Mouse (Mus musculus) T-helper 2 cell (primary cell): ENCODE measurements around the gene Hes7.

ENCODE experiments used
- in situ Hi-C: fragments of 300-600 bp; cut with MboI, MseI; formaldehyde crosslinking; loops from one replicate; pipeline ENCODE4 v1.15.1; 2025; ENCODE audit warnings: high pct_unique_total_duplicates

Gene Hes7

DNA sequence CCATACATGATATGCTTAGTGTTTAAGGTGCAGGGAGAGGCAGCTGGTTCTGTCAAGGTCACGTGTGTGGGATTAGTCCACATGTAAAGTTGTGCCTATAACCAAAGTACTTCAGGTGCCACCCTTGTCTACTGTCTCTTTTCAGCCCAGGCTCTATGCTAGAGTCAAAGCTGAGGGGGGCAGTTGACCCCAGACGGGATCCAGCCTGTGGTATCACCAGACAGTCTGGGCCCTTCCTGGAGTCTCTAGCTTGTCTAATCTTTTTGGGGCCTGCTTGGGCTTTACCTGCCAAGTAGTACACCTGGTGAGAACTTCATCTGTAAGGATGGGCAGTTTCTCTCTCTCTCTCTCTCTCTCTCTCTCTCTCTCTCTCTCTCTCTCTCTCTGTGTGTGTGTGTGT is 32.6 kb upstream of the Hes7 start:
- in situ Hi-C loops = no loop called here

DNA sequence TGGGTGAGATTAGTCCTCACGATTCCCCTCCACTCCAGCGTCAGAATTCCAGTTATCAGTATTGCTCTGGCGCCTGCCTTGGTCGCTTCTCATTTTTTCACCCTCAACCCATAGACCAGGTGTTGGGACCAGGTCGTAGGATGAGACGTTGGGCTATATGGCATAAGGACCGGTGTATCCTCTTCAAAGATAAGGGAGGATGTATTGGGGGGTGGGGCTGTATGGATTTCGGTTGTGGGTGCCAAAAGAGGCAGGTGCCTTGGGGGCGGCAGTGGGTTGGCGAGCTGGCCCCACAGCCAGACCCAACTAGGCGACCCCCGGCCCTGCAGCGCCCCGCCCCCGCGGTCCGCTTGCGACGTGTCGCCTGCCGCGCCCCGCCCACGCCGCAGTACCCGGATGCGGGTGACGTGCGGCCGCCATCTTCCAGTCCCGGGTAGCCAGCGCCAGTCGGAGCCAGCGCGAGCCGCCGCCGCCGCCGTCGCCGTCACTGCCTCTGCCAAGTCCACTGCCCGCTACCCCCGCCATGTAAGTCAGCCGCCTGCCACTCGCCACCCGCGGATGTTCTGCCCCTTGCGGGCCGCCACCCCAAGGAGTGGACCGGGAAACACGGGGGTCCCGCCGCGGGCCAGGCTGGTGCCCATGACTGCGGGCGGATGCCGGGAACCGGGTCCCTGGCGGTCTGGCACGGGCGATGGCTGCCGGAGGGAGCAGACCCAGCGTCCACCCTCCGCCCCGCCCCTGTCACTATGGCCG is 31.9 kb upstream of the Hes7 start, which contains the start of gene Vamp2:
Vamp2 (plus strand) TSS at position 388 of the 753 bp plus-strand sequence.
- in situ Hi-C loops = no loop called here

DNA sequence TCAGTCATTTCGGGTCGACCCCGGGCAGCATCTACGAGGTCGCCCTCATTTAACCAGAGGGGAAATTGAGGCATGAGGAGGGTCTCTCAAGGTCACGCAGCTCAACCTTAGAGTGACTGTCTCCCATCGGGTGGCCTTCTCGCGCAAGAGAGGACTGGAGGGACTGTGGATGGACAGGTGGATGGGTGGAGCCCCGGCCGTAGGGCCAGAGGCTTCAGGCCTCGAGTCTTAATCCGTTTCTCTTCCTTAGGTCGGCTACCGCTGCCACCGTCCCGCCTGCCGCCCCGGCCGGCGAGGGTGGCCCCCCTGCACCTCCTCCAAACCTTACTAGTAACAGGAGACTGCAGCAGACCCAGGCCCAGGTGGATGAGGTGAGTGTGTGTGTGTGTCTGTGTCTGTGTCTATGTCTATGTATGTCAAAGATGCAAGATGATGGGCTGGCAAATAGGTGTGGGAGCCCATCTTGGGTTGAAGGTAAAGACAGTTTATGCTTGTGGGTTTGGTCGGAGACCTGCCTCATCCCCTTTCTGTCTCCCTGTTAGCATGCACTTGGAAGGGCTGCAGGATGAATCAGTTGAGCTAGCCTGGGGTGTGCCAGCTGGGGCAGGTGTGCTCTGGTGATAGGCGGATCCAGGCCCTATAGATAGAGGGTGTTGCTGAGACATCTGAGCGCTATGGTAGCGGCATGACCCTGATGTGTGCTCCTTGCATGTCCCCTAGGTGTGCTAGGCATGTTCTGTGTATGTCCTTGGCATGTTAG is 31.2 kb upstream of the Hes7 start:
- in situ Hi-C loops = no loop called here

DNA sequence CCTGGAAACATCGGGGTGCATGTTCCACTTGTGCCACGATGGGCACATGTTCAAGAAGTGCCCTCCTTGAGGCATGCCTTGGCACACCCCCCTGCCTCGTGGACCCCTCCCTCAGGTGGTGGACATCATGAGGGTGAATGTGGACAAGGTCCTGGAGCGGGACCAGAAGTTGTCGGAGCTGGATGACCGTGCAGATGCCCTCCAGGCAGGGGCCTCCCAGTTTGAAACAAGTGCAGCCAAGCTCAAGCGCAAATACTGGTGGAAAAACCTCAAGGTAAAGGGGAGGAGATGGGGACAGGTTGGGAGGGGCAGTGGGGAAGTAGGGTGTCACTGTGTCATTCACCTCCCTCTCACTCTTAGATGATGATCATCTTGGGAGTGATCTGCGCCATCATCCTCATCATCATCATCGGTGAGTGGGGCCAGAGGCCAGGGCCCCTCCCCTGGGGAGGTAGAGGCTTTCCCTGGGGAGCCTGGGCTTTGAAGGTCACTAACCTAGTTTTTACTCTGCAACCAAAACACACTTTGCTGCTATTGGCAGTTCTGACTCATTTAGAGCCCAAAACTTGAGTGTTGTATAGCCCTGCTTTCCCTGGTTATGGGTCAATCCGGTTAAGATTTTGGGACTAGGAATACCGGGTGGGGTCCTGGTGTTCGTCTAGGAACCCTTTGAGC is 30.5 kb upstream of the Hes7 start:
- in situ Hi-C loops = loop anchor here (10.0 kb wide), 1 partner anchor 575 kb away; the partner anchor contains the start of genes Cd68 and Mpdu1

DNA sequence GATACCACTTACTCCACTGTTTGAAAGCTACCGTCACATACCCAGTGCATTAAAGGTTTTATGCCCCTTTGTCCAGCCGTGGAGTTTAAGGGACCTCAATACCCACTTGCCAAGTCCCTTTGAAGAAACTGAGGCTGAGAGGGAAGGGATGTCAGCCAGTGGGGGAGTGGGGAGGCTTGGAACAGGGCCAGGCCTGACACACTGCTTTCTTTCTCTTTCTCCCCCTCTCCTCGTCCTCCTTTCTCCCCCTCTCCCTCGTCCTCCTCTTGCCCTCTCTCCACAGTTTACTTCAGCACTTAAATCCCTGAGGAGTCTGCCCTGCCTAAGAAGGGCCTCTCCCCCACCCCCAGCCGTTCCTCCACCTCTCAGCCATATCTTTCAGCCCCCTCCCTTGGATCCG is 29.8 kb upstream of the Hes7 start:
- in situ Hi-C loops = loop anchor here (10.0 kb wide), 1 partner anchor 574 kb away; the partner anchor contains the start of genes Cd68 and Mpdu1

DNA sequence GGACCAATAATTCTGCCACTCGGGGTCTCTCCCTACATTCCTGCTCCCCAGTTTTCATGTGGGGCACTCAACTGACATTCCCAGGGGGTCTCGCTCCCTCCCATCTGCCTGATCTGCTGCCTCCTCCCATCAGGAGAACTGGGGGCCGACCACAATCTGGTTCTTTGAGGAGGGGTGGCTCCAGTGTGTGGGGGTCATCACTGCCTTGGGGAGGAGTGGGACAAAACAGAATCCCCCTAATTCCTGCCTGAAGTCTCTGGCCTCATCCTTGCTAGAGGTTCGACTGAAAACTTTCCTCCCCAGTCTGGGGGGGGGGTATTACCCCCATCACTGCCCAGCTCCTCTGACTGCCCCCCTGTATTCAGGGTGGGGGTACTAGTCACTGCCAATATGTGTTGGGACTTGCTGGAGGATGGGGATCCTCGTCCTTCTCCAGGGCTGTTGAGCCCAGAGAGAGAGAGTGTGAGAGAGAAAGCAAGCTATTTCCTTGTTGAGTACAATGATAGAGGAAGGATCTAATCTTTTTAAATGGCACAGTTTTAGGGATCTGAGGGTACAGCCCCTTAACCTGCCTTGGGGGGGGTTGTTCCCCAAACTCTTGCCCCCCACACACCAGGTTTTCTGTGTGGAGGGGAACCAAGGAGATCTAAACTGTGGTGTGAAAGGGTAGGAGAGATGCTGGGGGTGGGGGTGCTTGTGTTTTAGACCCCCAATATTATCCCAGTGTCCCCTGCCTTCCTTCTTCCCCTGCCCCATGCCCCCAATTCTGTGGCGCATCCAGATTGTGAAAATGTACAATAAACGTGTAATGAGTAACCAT is 28.4 kb upstream of the Hes7 start:
- in situ Hi-C loops = loop anchor here (10.0 kb wide), 1 partner anchor 573 kb away; the partner anchor contains the start of genes Cd68 and Mpdu1

DNA sequence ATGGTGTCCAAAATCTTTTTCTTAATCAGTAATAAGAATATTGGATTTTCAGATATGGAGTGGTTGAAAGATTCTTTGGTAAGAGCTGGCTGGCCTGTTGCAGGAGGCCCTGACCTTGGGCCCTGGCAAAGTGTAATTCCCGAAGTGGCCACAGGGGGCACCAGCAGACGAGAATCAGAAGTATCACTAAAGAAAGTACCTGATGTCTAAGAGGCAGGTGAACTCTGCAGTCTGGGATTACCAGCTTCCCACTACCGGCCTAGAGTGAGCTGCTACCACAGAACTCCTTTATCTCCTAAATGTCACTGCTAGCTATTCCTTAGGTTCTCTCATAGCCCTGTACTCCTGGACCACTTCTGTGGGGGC is 27.8 kb upstream of the Hes7 start:
- in situ Hi-C loops = loop anchor here (10.0 kb wide), 1 partner anchor 572 kb away; the partner anchor contains the start of genes Cd68 and Mpdu1

DNA sequence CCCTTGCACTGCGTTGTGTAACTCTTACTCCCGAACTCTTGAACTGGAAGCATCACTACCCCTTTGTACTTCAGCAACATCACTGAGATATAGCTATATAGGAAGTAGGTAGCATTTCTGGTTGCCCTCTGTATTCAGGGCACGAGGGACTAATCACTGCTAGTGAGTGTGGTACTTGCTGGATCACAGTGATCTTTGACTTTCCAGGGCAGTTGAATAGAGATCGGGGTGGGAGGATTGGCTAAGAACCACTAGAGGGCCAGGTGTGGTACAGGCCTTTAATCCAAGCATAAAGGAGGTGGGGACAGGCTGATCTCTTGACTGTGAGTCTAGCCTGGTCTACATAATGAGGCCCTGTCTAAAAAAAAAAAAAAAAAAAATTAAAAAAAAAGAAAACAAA is 27.3 kb upstream of the Hes7 start:
- in situ Hi-C loops = loop anchor here (10.0 kb wide), 1 partner anchor 572 kb away; the partner anchor contains the start of genes Cd68 and Mpdu1

DNA sequence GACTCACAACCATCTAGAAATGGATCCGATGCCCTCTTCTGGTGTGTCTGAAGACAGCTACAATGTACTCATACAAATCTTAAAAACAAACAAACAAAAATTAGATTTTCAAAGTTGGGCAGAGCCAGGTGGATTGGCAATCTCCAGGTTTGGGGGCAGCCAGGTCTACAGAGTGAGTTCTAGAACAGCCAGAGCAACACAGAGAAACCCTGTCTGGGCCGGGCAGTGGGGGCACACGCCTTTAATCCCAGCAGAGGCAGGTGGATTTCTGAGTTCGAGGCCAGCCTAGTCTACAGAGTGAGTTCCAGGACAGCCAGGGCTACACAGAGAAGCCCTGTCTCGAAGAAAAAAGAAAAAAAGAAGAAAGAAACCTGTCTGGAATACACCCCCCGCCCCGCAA is 26.3 kb upstream of the Hes7 start:
- in situ Hi-C loops = loop anchor here (10.0 kb wide), 1 partner anchor 571 kb away; the partner anchor contains the start of genes Cd68 and Mpdu1

DNA sequence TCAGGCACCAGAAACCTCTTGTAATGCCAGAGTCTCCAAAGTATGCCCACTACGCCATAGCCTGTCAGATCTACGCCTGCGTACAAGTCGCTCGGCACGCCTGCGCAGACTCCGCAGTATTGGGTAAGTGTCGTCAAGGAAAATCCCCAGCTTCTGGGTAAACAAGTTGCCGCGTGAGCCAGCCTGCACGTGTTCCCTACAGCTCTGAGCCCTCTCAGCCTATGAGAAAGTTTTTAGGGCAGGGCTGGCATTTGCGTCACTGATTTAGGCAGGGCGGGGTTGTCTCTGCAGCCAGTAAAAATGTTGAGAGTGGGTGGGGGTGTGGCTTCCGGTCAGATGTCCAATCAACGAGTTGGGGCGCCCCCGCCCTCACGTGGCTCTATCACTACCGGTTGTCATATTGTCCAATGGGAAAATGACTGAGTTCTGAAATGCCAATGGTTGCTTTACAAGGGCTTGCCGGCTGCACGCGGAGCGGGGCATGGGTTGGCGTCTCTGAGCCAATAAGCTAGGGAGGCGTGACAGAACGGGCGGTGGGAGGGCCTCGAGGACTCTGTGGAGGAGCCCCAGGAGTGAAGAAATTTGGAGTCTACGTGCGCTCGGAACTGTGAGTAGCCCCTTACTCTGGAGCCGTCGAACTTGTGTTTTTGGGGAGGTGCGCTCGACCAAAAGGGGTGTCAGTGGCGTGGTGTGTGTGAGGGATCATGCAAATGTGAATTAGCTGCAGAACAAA is 25.3 kb upstream of the Hes7 start, which contains the start of gene Per1:
Per1 (plus strand) TSS at position 521 of the 733 bp plus-strand sequence.
- in situ Hi-C loops = loop anchor here (10.0 kb wide), 1 partner anchor 570 kb away; the partner anchor contains the start of genes Cd68 and Mpdu1

DNA sequence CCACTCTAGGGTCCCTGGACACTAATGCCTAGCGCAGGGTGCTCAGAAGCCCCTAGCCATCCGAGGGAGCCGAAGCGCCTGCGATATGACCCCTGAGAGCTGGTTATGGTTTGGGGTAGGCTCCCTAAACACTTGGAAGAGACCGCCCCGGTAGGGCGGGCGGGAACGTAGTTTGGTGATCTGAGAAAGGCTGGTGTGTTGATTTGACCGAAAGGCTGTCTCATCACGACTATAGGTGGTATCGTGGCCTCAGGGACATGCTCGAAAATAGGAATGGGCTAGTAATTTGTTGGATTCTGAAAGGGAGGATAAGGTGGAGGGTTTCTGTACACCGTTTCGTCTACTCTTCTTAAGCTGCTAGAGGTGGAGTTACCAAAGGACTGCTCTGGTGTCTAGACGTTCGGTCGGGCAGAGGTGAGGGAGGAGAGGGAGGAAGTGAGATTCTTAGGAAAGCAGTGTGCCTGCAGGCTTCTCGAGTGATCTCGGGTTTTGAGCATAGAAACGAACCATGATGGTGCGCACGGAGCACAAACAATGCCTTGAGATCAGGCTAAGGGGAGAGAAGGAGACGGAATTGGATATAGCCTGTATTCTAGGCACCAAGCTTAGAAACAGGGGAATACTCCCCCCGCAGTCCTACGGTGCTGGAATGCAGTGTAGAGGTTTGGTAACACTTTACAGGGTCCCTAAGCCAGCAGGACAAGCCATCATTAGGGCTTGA is 24.5 kb upstream of the Hes7 start:
- in situ Hi-C loops = loop anchor here (10.0 kb wide), 1 partner anchor 569 kb away; the partner anchor contains the start of genes Cd68 and Mpdu1

DNA sequence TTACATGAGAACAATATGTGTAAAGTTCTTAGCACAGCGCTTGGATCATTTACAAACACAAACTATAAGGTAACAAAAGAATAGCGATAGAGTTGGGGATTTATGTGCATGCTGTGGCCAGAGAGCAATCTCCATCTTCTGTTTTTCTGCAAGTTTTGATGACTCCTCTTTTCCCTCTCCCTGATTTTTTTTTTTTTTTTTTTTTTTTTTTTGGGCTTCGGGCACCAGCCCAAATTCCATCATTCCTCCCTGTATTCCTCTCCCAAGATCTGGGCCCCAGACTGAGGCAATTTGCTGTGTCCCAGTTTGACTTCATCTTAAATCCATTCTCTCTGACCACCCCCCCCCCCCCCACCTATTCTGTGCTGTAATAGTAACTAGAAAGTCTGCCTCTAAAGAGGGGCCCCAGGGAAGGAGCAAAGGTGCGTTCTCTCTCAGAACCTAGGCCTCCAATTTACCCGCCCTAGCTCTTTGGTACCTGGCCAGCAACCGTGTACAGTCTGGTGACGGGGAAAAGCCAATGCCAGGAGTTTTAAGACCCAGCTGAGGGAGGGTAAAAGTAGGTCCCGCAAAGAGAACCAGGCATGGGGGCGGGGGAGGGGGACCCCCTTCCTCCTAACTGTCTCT is 23.7 kb upstream of the Hes7 start:
- in situ Hi-C loops = loop anchor here (10.0 kb wide), 1 partner anchor 568 kb away; the partner anchor contains the start of genes Cd68 and Mpdu1

DNA sequence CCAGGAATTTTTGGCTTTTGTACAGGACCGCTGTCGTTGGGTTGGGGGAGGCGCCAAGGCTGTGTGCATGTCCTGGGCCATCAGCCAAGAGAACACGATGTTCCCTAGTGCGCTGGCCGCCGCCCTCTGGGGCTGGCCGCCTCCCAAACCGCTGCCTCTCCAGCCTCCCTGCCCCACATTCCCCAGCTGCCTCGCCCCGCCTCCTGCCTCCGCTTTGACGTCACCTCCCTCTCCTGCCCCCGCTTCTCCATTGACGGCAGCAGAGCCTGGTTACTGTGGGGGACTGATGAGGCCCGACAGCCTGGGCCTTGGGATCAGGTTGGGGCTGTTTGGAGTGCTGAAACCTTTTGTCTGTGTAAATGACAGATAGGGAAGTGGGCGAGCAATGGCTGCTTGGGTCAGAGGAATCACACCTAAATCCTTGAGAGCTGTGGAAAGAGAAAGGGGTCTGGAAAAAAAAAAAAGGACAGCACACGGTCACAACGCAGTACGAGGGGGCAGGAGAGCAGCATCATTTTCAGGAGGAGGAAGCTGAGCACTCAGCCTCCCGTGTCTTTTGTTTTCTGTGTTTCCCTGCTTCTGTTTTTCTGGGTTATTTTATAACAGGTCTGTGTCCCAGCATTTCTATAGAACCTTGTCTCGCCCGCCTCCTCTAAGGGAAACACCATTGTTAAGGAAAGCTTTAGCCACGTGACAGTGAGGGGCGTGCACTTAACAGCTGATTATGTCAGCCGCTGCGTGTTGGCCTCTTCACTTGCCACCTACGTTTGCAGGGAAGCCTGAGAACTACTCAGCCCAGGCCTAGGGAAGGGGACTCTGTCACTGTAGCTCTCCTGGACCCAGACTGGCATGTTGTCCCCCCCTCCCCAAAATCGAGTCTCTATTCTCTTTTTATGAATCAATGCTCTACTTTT is 23.0 kb upstream of the Hes7 start:
- in situ Hi-C loops = loop anchor here (10.0 kb wide), 1 partner anchor 568 kb away; the partner anchor contains the start of genes Cd68 and Mpdu1

DNA sequence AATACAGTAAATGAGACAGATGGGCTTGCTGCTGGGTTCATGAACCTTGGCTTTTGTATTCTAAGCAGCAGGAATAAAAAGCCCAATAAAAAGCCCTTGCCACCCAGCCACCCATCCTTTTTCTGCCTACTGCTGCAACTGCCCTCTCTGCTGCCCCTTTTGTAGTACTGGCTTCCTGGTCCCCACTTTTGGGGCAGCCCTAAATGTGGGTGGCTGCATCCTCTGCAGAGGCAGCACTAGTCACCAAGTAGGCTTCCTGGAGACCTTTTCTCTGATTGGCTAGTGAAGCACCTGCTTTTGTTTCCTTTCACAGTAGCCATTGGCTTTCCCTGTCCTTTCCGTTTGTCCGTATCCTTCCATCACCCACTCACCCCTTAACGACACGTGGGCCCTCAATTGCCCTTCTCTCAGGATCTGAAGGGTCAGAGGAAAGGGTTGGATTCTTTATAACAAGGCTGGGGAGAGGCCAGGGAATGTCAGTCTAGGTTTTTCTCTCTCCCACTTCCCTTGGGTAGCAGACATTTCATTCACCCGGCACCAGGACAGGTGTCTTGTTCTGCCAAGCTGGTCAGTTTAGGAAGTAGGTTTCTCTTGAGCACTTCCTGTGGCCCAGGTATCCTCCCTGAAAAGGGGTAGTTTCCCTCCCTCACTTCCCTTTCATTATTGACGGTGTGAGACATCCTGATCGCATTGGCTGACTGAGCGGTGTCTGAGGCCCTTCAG is 22.0 kb upstream of the Hes7 start:
- in situ Hi-C loops = loop anchor here (10.0 kb wide), 1 partner anchor 567 kb away; the partner anchor contains the start of genes Cd68 and Mpdu1

DNA sequence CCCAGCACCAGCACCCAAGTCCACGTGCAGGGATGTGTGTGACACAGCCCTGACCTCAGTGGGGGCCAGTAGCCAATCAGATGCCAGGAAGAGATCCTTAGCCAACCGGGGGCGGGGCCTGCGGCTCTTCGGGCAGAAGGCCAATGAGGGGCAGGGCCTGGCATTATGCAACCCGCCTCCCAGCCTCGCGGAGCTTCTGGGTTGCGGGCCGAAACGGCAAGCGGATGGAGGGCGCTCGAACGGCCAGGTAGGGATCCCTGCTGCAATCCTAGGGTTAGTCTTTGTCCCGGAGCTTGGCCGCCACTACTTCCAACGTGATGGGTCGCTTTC is 21.5 kb upstream of the Hes7 start:
- in situ Hi-C loops = loop anchor here (10.0 kb wide), 1 partner anchor 566 kb away; the partner anchor contains the start of genes Cd68 and Mpdu1

DNA sequence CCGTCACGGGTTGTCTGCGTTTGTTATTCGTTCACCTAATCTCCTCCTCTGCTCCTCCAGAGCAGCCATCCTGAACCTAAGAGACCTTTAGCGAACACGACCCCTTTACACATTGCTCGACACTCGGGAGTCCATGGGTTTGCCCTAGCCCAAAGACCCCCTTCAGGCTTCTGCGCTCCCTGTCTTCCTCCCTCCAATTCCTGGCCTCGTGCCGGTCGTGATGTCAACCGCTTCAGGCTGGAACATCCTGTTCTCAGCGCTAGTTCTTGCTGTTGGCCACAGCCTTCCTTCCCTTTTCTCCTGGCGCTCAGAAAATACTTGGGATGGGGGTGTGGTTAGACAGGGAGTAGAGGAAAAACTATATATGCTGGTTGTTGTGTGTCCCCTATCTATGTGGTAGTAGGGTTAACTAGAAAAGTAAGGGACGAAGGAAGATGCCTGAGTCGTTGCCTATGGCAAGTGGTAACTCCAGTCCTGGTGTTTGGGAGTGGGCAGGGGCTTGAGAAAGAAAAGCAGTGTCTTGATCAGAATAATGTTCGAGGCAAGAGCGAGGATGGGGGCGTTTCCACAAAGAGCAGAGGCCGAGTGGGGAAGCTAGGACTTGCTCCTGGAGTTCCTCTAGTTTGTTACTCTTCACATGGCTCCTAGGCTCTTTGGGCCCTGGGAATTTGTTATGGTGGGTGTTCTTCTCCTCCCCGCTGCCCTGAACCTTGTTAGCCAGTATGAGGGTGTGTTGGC is 20.9 kb upstream of the Hes7 start:
- in situ Hi-C loops = loop anchor here (10.0 kb wide), 1 partner anchor 565 kb away; the partner anchor contains the start of genes Cd68 and Mpdu1
